Mouse (Mus musculus): ENCODE data around the gene Ocrl.

Ocrl gene

DNA sequence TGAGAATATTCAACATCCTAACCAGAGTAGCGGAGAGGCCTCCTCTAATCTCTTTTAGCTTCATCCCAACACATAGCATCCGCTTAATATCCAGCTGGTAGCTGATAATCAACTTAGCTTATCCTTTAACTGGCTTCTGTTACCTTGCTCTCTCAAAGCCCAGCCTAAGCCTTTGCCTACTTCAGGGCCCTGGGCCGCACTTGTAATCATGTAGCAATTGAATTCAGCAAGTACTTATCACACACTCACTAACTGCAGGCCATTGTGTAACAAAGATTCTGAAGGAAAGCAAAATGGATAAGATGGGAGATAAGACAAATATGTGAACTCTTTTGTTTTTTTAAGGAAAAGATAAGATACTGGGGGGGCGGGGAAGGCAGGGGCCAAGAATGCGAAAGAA, 64.9 kb downstream of the Ocrl start:
- DNase-seq (ENCODE audit: low spot score in 2 of 2): no peak

DNA sequence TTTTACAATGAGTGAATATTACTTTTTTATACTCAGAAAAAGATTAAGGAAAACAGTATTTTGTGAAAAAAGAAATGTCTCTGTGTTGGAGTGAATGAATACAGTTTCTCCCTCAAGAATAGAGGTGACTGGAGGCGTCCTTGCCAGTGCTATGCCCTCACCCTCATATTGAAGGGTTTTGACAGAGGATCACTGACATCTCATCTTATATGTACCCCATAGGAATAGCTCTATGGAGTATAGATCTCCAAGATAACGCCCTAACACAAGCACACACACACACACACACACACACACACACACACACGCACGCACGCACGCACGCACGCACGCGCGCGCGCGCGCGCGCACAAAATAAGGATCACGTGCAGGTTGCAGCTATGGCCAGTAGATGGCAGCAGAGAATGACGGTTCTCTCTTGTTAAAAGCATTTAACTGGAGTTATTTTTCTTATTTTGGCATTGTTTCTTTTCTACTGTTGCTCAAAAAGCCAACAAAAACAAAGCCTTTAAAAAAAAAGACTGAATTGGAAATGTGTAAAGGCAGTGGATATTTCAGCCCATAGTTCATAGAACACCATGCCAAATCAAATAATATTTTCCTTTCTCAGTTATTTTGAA, 72.9 kb downstream of the Ocrl start:
- DNase-seq (ENCODE audit: low spot score in 2 of 2): peak in 1 of 2 experiments; percentile 58

DNA sequence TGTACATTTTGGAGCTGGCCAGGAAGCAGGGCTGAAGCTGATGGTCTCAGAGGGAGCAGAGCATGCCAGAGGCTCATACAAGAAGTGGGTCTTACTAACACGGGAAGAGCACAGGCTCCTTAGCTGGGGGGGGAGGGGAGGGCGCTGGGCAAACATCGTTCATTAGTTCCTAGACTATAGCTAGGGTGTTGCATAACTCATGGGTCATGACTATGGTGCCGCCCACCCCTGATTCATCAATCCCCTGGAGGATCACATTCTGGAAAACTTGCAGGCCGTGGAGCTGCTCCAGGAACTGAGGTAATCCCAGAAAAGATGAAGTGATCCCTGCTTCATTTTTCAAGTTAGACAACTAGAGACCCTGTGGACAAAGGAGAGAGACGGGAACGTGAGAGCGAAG, 75.8 kb downstream of the Ocrl start:
- no peak for DNase-seq (ENCODE audit: low spot score in 2 of 2)

DNA sequence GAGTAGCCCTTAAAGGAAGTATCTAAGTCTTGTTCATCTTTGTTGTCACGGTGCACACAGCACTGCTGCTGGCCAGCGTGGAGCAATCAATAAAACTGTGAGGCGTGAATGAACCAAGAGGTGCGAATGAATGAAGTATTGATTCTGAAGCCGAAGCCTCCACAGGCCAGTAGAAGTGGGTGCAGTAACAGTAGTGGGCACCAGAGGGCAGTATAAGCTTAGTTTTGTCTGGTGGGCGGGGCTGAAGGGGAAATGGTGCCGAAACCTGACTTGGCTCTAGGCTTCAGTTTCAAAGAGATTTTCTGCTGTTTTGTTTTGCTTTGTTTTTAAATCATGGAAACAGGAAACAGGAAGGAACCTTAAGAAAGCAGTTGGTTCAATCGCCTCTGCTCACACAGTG, 80.4 kb downstream of the Ocrl start:
- peak; percentile 69 to 79 for DNase-seq (ENCODE audit: low spot score in 2 of 2)

DNA sequence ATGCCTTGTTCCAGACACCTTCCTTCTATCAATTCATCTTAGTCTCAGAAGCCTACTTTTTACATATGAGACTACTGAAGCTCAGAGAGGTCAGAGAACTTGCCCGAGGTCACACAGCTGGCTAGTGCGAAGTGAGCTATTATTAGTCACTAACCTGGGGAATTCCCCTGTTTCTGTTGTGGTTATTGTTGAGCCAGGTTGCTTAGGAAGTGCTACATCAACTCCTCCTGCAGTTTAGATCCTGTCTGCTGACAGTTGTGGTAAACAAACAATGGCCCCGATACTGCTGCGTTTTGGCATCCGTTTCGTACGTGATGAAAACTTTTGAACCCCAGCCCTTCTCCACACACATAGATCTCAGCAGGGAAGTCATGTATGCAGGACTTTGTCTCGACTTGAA, 86.2 kb downstream of the Ocrl start:
- no peak for DNase-seq (ENCODE audit: low spot score in 2 of 2)

DNA sequence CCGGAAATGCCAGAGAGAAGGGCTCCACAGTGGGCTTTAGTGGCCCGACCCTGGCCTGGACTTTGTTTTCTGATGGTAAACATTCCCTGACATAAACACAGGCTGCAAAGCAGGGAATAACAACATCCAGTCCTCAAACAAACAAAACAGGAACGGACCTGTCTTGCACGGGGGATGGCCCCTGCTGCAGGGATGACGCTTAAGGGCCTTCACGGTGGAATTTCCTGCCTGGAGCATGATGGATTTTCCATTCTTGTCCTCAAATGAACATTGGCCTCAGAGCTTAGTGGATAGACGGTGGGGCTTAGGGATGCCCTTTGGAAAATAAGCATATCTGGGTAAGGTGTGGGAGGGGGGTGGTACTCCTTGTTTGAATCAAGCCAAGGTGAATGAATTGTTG, 89.0 kb downstream of the Ocrl start:
- no peak for DNase-seq (ENCODE audit: low spot score in 2 of 2)

DNA sequence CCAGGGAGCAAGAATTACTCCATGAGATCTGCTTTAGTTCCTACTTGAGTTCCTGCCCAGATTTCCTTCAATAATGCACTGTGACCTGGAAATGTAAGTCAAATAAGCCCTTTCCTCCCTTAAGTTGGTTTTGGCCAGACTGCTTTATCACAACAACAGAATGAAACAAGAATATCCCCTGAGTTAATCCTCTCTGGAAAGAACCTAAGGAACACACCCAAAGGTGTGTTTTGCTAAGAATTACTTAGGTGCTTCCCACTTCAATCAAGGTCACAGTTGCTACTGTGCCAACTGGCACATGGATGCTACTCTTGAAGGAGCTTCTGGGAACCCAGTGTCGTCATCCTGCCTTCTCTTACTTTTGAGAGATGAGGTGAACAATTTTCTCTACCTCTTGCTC, 92.6 kb downstream of the Ocrl start:
- DNase-seq (ENCODE audit: low spot score in 2 of 2): no peak

DNA sequence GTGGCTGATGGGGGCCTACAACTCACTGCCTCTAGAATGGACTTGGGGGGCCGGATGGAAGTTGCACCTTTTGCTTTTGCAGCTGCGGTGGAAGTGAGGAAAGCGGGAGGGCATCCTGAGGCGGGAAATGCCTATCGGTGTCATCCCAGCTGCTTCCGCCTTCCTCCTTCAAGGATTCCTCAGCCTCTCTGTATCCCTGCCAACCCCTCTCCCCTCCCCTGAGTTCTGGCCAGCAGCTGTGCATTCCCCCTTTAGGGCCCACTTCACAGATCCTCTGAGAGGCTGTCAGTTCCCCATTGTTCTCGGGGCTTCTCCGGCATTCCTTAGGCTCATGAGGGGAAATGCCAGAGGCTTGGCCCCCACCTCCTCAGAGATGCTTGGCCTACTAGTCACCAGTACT, 93.9 kb downstream of the Ocrl start:
- DNase-seq (ENCODE audit: low spot score in 2 of 2): no peak

DNA sequence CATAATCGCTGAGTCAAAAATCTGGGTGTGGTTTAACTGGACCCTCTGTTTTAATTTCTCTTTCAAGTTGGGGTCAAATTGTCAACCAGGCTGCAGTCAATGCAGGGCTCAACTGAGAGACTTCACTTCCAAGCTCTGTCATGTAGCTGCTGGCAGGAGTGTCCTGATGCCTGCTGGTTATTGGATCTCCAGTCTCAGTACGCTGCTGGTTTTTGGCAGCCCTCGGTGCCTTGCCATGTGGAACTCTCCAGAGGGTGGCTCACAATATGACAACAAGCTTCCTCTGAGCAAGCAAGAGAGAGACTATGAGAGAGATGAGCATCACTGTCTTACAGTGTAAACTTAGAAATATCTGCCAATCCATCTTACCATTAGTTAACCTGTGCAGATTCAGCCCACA, 99.5 kb downstream of the Ocrl start:
- DNase-seq (ENCODE audit: low spot score in 2 of 2): no peak

Measured in spleen, postnatal 10 days (tissue).